Mouse (Mus musculus) CH12.LX (cell line): Measurements from ENCODE around the gene Sod3.

ENCODE experiments used
- BHLHE40 ChIP-seq: IDR thresholded peaks from 2 replicates; pipeline ENCODE4 v1.6.1; 2011; ENCODE audit warnings: mild to moderate bottlenecking, low read depth, low read length, improper control_type of control experiment
- CTCF ChIP-seq, 2 experiments: IDR thresholded peaks in 1 of 2; conservative IDR thresholded peaks in 1 of 2; 2 replicates each; pipeline ENCODE4 v1.5.1; 2011 to 2012; ENCODE audit warnings: low read depth in 2 of 2, low read length in 2 of 2, improper control_type of control experiment in 1 of 2, inconsistent platforms in 1 of 2, mild to moderate bottlenecking in 1 of 2, moderate library complexity in 1 of 2
- E2F4 ChIP-seq: IDR thresholded peaks from 2 replicates; pipeline ENCODE4 v1.6.1; 2011; ENCODE audit warnings: low read depth, low read length, improper control_type of control experiment; ENCODE audit not compliant: insufficient replicate concordance
- EP300 ChIP-seq: IDR thresholded peaks from 2 replicates; pipeline ENCODE4 v1.6.1; 2011; ENCODE audit warnings: low read length, improper control_type of control experiment
- GABPA ChIP-seq: IDR thresholded peaks from 2 replicates; pipeline ENCODE4 v1.6.1; 2012; ENCODE audit warnings: low read depth, low read length, improper control_type of control experiment, inconsistent platforms; ENCODE audit not compliant: insufficient replicate concordance
- HCFC1 ChIP-seq: IDR thresholded peaks from 2 replicates; pipeline ENCODE4 v1.6.1; 2012; ENCODE audit warnings: low read depth, mild to moderate bottlenecking, inconsistent platforms, low read length, improper control_type of control experiment
- JUND ChIP-seq: conservative IDR thresholded peaks from 2 replicates; pipeline ENCODE4 v1.6.1; 2011; ENCODE audit warnings: low read depth, low read length, improper control_type of control experiment
- MAX ChIP-seq: IDR thresholded peaks from 2 replicates; pipeline ENCODE4 v1.6.1; 2011; ENCODE audit warnings: low read length, improper control_type of control experiment
- POLR2A ChIP-seq: IDR thresholded peaks from 2 replicates; pipeline ENCODE4 v1.6.1; 2011; ENCODE audit warnings: low read depth, mild to moderate bottlenecking, improper control_type of control experiment, low read length
- RAD21 ChIP-seq: IDR thresholded peaks from 2 replicates; pipeline ENCODE4 v1.6.1; 2011; ENCODE audit warnings: low read depth, mild to moderate bottlenecking, low read length, improper control_type of control experiment, moderate library complexity
- TBP ChIP-seq: conservative IDR thresholded peaks from 2 replicates; pipeline ENCODE4 v1.6.1; 2011; ENCODE audit warnings: low read depth, low read length, improper control_type of control experiment
- TCF12 ChIP-seq: IDR thresholded peaks from 2 replicates; pipeline ENCODE4 v1.6.1; 2014; ENCODE audit warnings: low read depth, mild to moderate bottlenecking, inconsistent platforms, low read length, improper control_type of control experiment
- ZC3H11A ChIP-seq: IDR thresholded peaks from 2 replicates; pipeline ENCODE4 v1.6.1; 2012; ENCODE audit warnings: low read depth, mild to moderate bottlenecking, inconsistent platforms, low read length, improper control_type of control experiment
- ZKSCAN1 ChIP-seq: IDR thresholded peaks from 2 replicates; pipeline ENCODE4 v1.6.1; 2012; ENCODE audit warnings: low read depth, inconsistent platforms, low read length, improper control_type of control experiment, borderline replicate concordance

DNA sequence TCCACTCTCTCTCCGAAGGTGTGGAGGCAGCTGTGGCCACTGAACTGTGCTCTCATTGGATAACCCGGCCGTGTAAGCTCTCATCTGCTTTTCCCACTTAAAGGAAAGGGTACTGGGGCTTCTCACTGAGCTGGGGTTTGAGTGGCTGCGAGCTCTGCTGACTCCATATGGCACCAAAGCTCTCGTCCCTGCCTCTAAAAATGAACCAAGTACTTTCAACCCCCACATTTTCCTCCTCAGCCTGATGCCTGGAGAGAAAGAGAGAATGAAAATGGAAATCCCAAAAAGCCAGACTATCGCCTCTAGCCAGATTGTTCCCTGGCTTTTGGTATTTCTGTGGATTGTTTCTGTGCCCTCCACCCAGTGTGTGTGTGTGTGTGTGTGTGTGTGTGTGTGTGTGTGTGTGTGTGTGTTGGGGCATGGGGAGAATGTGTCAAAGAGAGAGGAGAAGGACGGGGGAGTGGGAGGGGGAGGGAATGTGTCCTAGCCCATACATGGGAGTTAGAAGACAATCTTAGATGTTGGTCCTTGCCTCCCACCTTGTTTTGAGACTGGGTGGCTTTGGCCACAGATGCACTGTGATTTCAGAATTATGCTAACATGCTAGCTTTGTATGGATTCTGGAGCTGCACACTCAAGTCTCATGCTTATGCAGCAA lies 24.6 kb downstream of the Sod3 start:
- TF ChIP-seq TCF12 (no peak), CTCF (conservative IDR thresholded peaks at IDR 0.05 in 1 of 2, IDR thresholded peaks at IDR 0.05 in 1 of 2; ENCODE audit: low read depth in 2 of 2, low read length in 2 of 2) (no peak), JUND (no peak), TBP (no peak), POLR2A (no peak), RAD21 (no peak), BHLHE40 (no peak), GABPA (no peak), EP300 (no peak), ZC3H11A (no peak), ZKSCAN1 (no peak), HCFC1 (no peak), MAX (no peak), E2F4 (no peak)
